Mouse (Mus musculus) liver, embryonic 14.5 days (tissue): Measurements from ENCODE around the gene Klhl29.

Experiments
- CTCF ChIP-seq: IDR thresholded peaks from 2 replicates; pipeline ENCODE4 v1.5.1; 2016; ENCODE audit warnings: antibody characterized with exemption, low read depth, control low read depth
- EP300 ChIP-seq: IDR thresholded peaks from 2 replicates; pipeline ENCODE4 v1.6.1; 2016; ENCODE audit warnings: antibody characterized with exemption, low read depth

DNA sequence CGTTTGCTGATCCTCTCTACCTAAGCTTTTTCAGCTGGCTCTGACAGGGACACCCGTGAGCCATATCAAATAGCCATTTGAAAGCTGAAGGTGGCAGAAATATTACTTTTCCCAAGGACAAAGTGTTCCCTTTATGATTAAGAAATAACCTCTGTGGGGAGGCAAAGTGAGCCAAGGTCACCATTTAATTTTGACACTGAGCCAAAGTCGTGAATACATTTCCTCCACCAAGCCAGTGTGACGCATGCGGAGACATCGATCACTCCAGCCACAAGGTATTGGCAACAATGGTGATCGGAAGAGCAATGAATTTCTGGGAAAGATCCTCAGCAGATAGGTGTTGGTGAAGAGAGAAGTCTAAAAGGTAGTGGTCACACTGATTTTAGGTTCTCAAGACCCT is 83.2 kb downstream of the Klhl29 start:
- no peak for TF ChIP-seq CTCF
- TF ChIP-seq EP300 = no peak
